Mouse (Mus musculus): ENCODE measurements around the gene Zfp934. TPM values are rescaled to one million over a fixed set of nuclear protein-coding genes. Genes with fewer than 3 reads are reported as not detected.
"Not testable (repeated sequence)": the region's sequence is repeated elsewhere in the genome, so short reads cannot be mapped to it uniquely, and the experiment has no call there.

Zfp934 gene
- polyA plus RNA-seq (2015; fragmentation: Nextera tagmentation; extraction: Ambion mirVana), result 9.2 and 10.5 TPM in 2 replicates

DNA sequence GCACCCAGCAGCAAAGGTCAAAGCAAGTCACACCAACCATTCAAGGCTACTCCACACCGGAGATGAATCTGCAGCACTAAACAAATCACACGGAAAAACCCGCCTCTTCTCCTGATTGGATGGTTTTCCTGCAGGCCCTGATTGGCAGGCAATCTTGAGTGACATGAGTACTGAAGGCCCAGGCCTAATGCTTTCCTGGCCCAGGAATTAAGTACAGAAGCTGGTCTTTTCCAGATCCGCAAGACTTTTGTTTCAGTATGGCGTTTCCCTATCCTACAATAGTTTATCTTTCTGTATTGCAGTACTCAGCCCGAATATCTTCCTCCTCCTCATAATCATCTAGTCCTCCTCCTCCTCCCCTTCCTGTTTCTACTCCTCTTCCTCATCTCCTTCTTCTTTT, at the start of gene Zfp934:
TSS of gene Zfp934 (minus strand) at position 101 of the 400 bp plus-strand sequence.
- not testable (repeated sequence) for ATAC-seq (replicated peaks); H3K36me3 ChIP-seq (replicated peaks); H3K27me3 ChIP-seq (replicated peaks); H3K4me2 ChIP-seq; H3K9ac ChIP-seq; H3K27ac ChIP-seq; H3K4me3 ChIP-seq; H3K9me3 ChIP-seq; H3K4me1 ChIP-seq
- 88% methylated on average over 4 of the region's 6 CpGs for WGBS

GRCm38 (mm10) chr13:62617449-62617848, 46.5 kb upstream of the Zfp934 start:
- H3K4me3 ChIP-seq; H3K27me3 ChIP-seq (replicated peaks); ATAC-seq (replicated peaks); H3K9ac ChIP-seq; H3K4me2 ChIP-seq; H3K27ac ChIP-seq; H3K4me1 ChIP-seq; H3K9me3 ChIP-seq; H3K36me3 ChIP-seq (replicated peaks): not testable (repeated sequence)
- WGBS, result 98% methylated on average over 4 of the region's 4 CpGs

GRCm38 (mm10) chr13:62561696-62562095, 9.3 kb downstream of the Zfp934 start:
- 19% methylated on average over 1 of the region's 1 CpGs for WGBS
- H3K27ac ChIP-seq; H3K9ac ChIP-seq; H3K4me2 ChIP-seq; H3K4me3 ChIP-seq; H3K36me3 ChIP-seq (replicated peaks); H3K4me1 ChIP-seq; H3K27me3 ChIP-seq (replicated peaks); ATAC-seq (replicated peaks); H3K9me3 ChIP-seq: not testable (repeated sequence)

DNA sequence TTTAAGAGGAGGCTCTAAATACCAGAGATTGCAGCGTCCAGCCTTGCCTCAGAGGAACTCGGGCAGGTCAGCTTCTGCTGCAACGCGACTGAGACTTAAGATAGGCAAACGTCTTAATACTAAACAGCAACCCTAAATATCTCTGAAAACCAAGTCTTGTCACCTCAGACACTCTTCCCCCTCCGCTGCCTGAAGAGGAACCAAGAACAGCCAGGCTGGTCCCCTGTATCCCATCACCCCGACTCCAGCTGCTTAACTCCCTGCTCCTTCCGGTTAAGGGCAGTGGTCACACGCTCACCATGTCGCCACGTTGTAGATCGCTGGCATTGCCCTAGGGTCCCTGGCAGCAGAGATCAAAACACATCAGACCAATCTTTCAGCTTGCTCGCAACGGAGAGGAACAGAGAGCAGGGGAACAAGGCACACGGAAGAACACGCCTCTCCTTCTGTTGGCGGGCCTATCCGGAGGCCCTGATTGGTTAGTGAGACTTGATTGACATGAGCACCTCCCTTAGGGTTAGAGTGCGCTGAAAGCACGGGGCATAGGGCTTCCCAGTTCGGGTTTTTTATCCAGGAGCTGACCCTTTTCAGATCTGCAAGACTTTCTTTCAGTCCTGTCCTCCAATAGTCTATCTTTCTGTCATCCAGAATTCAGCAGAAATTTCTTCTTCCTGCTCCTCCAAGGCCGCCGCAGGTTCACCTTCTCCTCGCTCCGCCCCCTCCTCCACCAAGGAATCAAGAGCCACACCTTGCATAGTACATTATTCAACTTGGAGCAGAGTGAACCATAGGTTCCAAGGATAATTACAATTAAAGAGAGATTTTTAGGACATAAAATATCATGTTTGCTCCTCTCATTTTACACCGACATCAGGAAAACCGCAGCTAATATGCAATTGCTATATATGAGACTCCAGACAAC, 12.5 kb downstream of the Zfp934 start, which contains the start of gene Zfp935:
TSS of gene Zfp935 (minus strand) at position 323 of the 922 bp plus-strand sequence.
- H3K27ac ChIP-seq; H3K9me3 ChIP-seq; H3K4me1 ChIP-seq; H3K36me3 ChIP-seq (replicated peaks); H3K27me3 ChIP-seq (replicated peaks): not testable (repeated sequence)
- Histone ChIP-seq H3K9ac (peak within 1 kb of the TSS; percentile 55), H3K4me3 (peak within 1 kb of the TSS; percentile 49), H3K4me2 (peak within 1 kb of the TSS; percentile 50)
- peak; percentile 75 for ATAC-seq (replicated peaks)
- 3% methylated on average over 27 of the region's 27 CpGs for WGBS

DNA sequence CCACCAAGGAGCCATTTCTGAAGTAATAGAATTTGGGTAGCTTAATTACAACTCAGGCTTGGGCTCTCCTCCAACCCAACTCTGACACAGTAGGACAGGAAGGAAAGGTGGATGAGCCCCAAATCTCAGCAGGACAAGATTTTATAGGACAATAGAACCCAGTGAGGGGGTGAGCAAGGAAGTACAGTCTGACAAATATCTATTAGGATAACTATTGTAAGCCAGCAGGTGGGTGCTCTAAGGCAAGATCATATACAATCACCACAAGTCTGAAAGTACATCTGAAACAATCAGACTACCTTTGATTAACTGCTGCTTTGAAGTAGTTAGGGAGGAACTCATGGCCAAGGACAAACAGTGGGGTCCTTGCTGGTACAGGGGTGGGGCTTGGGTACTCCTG, 40.9 kb downstream of the Zfp934 start:
- H3K4me3 ChIP-seq; H3K4me2 ChIP-seq; H3K27me3 ChIP-seq (replicated peaks); H3K4me1 ChIP-seq; ATAC-seq (replicated peaks); H3K9ac ChIP-seq; H3K27ac ChIP-seq; H3K36me3 ChIP-seq (replicated peaks); H3K9me3 ChIP-seq: not testable (repeated sequence)

- not testable (repeated sequence) for H3K4me2 ChIP-seq
Observed at GRCm38 (mm10) chr13:62510641-62511420, 60.2 kb downstream of the Zfp934 start.

GRCm38 (mm10) chr13:62472661-62473060, 98.3 kb downstream of the Zfp934 start:
- H3K4me3 ChIP-seq; H3K36me3 ChIP-seq (replicated peaks); H3K9me3 ChIP-seq; ATAC-seq (replicated peaks); H3K4me1 ChIP-seq; H3K27me3 ChIP-seq (replicated peaks); H3K27ac ChIP-seq; H3K4me2 ChIP-seq; H3K9ac ChIP-seq: not testable (repeated sequence)
- WGBS, result 94% methylated on average over 8 of the region's 8 CpGs

More at GRCm38 (mm10) chr13:62510641-62511420, 60.2 kb downstream of the Zfp934 start:
- H3K36me3 ChIP-seq (replicated peaks); H3K9ac ChIP-seq; H3K27me3 ChIP-seq (replicated peaks); H3K9me3 ChIP-seq; H3K4me3 ChIP-seq; H3K4me1 ChIP-seq; ATAC-seq (replicated peaks); H3K27ac ChIP-seq: not testable (repeated sequence)
- WGBS, result 83% methylated on average over 1 of the region's 1 CpGs

DNA sequence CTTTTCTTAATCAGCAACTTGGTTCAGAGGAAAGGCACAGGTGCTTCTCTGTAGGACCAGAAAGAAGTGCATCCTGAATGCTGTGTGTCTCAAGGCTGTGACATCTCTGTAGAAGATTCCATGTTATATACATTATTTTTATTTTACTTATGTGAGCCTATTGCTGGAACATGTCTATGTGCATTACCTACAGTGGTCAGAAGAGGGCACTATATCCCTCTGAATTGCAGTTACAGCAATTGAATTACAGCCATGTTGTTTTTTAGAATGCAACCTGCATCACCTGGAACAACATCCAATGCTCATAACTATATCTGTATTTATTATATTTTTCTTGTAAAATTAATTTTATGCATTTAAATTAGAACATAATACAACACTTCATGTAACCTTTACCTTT, 101.1 kb downstream of the Zfp934 start:
- H3K27ac ChIP-seq; H3K36me3 ChIP-seq (replicated peaks); H3K27me3 ChIP-seq (replicated peaks); H3K4me2 ChIP-seq; H3K9me3 ChIP-seq; H3K4me1 ChIP-seq; H3K4me3 ChIP-seq; H3K9ac ChIP-seq; ATAC-seq (replicated peaks): not testable (repeated sequence)

GRCm38 (mm10) chr13:62466424-62467334, 104.3 kb downstream of the Zfp934 start, which contains the start of gene Gm49359:
Gm49359 (minus strand) TSS chr13:62466832.
- H3K27ac ChIP-seq, result peak within 1 kb of the TSS; percentile 82
- H3K4me1 ChIP-seq; H3K36me3 ChIP-seq (replicated peaks); H3K27me3 ChIP-seq (replicated peaks): not testable (repeated sequence)
- 1% methylated on average over 28 of the region's 28 CpGs for WGBS
- peak within 1 kb of the TSS; percentile 56 for H3K4me3 ChIP-seq
- peaks cover 10% of the 10 kb centered on the region; the same call in 1 of the 2 replicates for H3K9me3 ChIP-seq
- H3K4me2 ChIP-seq, result peak within 1 kb of the TSS; percentile 44
- peak within 1 kb of the TSS; percentile 73 for H3K9ac ChIP-seq
- ATAC-seq (replicated peaks), result peak; percentile 100

All from midbrain, embryonic 15.5 days (tissue).